ENCODE assay signal across 10 mouse cellular contexts in the genomic region with DNA sequence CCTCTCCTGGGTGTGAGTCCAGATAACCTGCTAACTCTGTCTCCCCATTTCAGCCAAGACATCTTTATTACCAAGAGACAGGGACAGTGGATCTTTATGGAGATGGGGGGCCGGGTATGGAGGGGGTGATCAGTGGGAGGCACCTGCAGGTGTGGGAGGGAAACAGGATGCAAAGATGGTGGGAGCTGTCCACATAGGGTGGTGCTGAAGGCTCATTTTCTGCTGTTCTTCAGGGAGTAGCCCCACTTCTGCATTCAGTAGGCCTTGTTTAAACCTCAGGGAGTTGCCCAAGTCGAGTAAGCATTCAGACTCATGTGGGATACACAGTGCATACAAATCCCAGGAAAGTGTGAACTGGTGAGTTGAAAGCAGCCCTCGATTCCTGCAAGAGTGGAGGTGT. TPM values are rescaled to one million over a fixed set of nuclear protein-coding genes. Genes with fewer than 3 reads are reported as not detected.
DNase-seq lines count a peak whose midpoint lies in the region; ATAC-seq and TF ChIP-seq lines count a peak whose summit lies in the region.
"Had no signal": no experiment of that assay in that cellular context is flagged by ENCODE, and none has a peak within 500 bp of the region (broad histone marks: within the 10 kb centered on the region; RNA-seq: fewer than 3 reads in every experiment).

No protein-coding gene starts in this region.

- H3K4me1 ChIP-seq in lung, postnatal 0 days (ENCODE audit: insufficient read depth, low read depth, low read length), result no peaks in the 10 kb centered on the region
- no peaks in the 10 kb centered on the region for H3K4me1 ChIP-seq in lung, adult 2 months (ENCODE audit: control insufficient read depth, insufficient read depth, low read length)
- H3K4me1 ChIP-seq: embryonic facial prominence, embryonic 12.5 days; lung, embryonic 15.5 days had no signal

- H3K9ac ChIP-seq in lung, postnatal 0 days (replicated peaks; ENCODE audit: low read depth), result no peak overlapping the region
- H3K9ac ChIP-seq: embryonic facial prominence, embryonic 12.5 days; lung, embryonic 15.5 days had no signal

- H3K4me3 ChIP-seq in lung, postnatal 0 days (ENCODE audit: low read depth, low read length), result no peak overlapping the region
- no peak overlapping the region for H3K4me3 ChIP-seq in lung, adult 2 months (replicated peaks; ENCODE audit: extremely low read depth, low read depth, low read length)
- H3K4me3 ChIP-seq: embryonic facial prominence, embryonic 12.5 days; lung, embryonic 15.5 days had no signal

- TF ChIP-seq EP300 in lung, postnatal 0 days (IDR thresholded peaks at IDR 0.05), result no peak

- WGBS in lung, postnatal 0 days, result 21% methylated on average over 3 of the region's 3 CpGs
- 14% methylated on average over 3 of the region's 3 CpGs for WGBS in lung, adult 2 months

- no peak overlapping the region for H3K4me2 ChIP-seq in lung, postnatal 0 days (replicated peaks; ENCODE audit: low read depth, low read length)
- H3K4me2 ChIP-seq: embryonic facial prominence, embryonic 12.5 days; lung, embryonic 15.5 days had no signal

- DNase-seq in adrenal gland, postnatal 25 days, result peak; percentile 30
- no peak for DNase-seq in adrenal gland, postnatal 4 days (ENCODE audit: low spot score in 2 of 2)
- peak; percentile 28 for DNase-seq in lung, postnatal 0 days (ENCODE audit: low spot score)
- no peak for DNase-seq in lung, adult 2 months
- DNase-seq in ZHBTc4 (ENCODE audit: low read depth, low spot score), result peak; percentile 45
- DNase-seq in mesoderm, embryonic 11.5 days (ENCODE audit: low read depth, low spot score), result peak; percentile 74

- H3K27me3 ChIP-seq in lung, postnatal 0 days (replicated peaks; ENCODE audit: insufficient read depth, low read length), result no peaks in the 10 kb centered on the region; the same call in 1 of the 2 replicates
- H3K27me3 ChIP-seq: embryonic facial prominence, embryonic 12.5 days had no signal

- no peaks in the 10 kb centered on the region for H3K36me3 ChIP-seq in lung, postnatal 0 days (ENCODE audit: insufficient read depth, low read length)
- H3K36me3 ChIP-seq: embryonic facial prominence, embryonic 12.5 days; lung, embryonic 15.5 days had no signal

- no peak overlapping the region for H3K27ac ChIP-seq in lung, postnatal 0 days (ENCODE audit: low read length)
- H3K27ac ChIP-seq: embryonic facial prominence, embryonic 12.5 days; lung, embryonic 15.5 days had no signal

- ATAC-seq in lung, postnatal 0 days, result no peak
- no peak for ATAC-seq in erythroblast, adult 5-6 weeks (replicated peaks; ENCODE audit: low FRiP score, poor library complexity, severe bottlenecking)
- ATAC-seq in cerebellum, adult (ENCODE audit: insufficient number of reproducible peaks, low FRiP score, low TSS enrichment), result no peak

- TF ChIP-seq CTCF in lung, postnatal 0 days (IDR thresholded peaks at IDR 0.05), result no peak
- no peak for TF ChIP-seq CTCF in lung, adult 2 months (IDR thresholded peaks at IDR 0.05; ENCODE audit: insufficient read depth, low read length)

- no peaks in the 10 kb centered on the region for H3K9me3 ChIP-seq in lung, postnatal 0 days (ENCODE audit: low read length)
- H3K9me3 ChIP-seq: embryonic facial prominence, embryonic 12.5 days; lung, embryonic 15.5 days had no signal

- no peak for TF ChIP-seq POLR2A in lung, adult 2 months (IDR thresholded peaks at IDR 0.05; ENCODE audit: borderline replicate concordance, extremely low read depth, low read depth, low read length)

RNA-seq across cellular contexts. Expression of a gene that starts 21.5 kb away (rescaled TPM):
- total RNA-seq in adrenal gland, postnatal 25 days (2021), result 0.82 TPM in 1 of 2 replicates, not detected in the other
- 1 to 10 TPM; 1.5 to 1.6 TPM for total RNA-seq in adrenal gland, postnatal 4 days (2021)
- polyA plus RNA-seq in lung, postnatal 0 days (2015; fragmentation: Nextera tagmentation; extraction: Ambion mirVana), result not detected in 2 replicates
- 0.07 and 0.14 TPM in 2 replicates for polyA plus RNA-seq in lung, adult 2 months (2012; rRNA removed)
- total RNA-seq in erythroblast, adult 5-6 weeks (2015; ENCODE audit: low replicate concordance), result not detected in 2 replicates
- total RNA-seq in erythroblast, adult 5-6 weeks (2017; ENCODE audit: low replicate concordance), result not detected in 2 replicates
- polyA plus RNA-seq: lung, embryonic 15.5 days had no signal

Comparison
In these comparisons a context has a peak if more than half of its experiments do, and no peak if none do; other contexts are left out.
1. DNase-seq: peak in adrenal gland, postnatal 25 days (single experiment), lung, postnatal 0 days (single experiment), ZHBTc4 (single experiment) and mesoderm, embryonic 11.5 days (single experiment); none in adrenal gland, postnatal 4 days (0 of 2) and lung, adult 2 months (single experiment).